Mouse (Mus musculus) neural tube, embryonic 14.5 days (tissue): ENCODE measurements around the gene F2rl3. TPM values are rescaled to one million over a fixed set of nuclear protein-coding genes. Genes with fewer than 3 reads are reported as not detected.

ENCODE experiments used
- ATAC-seq: fragments of 200-750 bp; cut with Nextera tagmentation; 2 replicates; pipeline ENCODE4 v1.8.0; 2017; ENCODE audit warnings: low read depth, mild to moderate bottlenecking, moderate TSS enrichment, moderate library complexity
- H3K27ac ChIP-seq: fragments of 300-500 bp; sonication (generic); 2 replicates; pipeline ENCODE4 v1.5.1; 2014; ENCODE audit warnings: low read depth, mild to moderate bottlenecking, control low read depth, low read length, moderate library complexity, mixed read lengths
- H3K27me3 ChIP-seq: fragments of 300-500 bp; sonication (generic); 2 replicates; pipeline ENCODE4 v1.6.1; 2014; ENCODE audit warnings: low read length; ENCODE audit not compliant: control insufficient read depth, insufficient read depth
- H3K36me3 ChIP-seq: fragments of 300-500 bp; sonication (generic); 2 replicates; pipeline ENCODE4 v1.6.1; 2014; ENCODE audit warnings: low read length, mixed read lengths; ENCODE audit not compliant: control insufficient read depth, insufficient read depth
- H3K4me1 ChIP-seq: fragments of 300-500 bp; sonication (generic); 2 replicates; pipeline ENCODE4 v1.6.1; 2014; ENCODE audit warnings: low read length; ENCODE audit not compliant: control insufficient read depth, insufficient read depth
- H3K4me2 ChIP-seq: fragments of 300-500 bp; sonication (generic); 2 replicates; pipeline ENCODE4 v1.6.1; 2014; ENCODE audit warnings: mild to moderate bottlenecking, low read depth, low read length, control low read depth
- H3K4me3 ChIP-seq: fragments of 300-500 bp; sonication (generic); 2 replicates; pipeline ENCODE4 v1.5.1; 2014; ENCODE audit warnings: low read depth, low read length, control low read depth, mixed read lengths
- H3K9ac ChIP-seq: fragments of 300-500 bp; sonication (generic); replicated peaks from 2 replicates; pipeline ENCODE4 v1.6.1; 2014; ENCODE audit warnings: low read depth, mild to moderate bottlenecking, control low read depth, low read length, mixed read lengths
- H3K9me3 ChIP-seq: fragments of 300-500 bp; sonication (generic); 2 replicates; pipeline ENCODE4 v1.6.1; 2016; ENCODE audit warnings: low read length; ENCODE audit not compliant: control insufficient read depth
- WGBS: fragments of 180-500 bp; shearing (Covaris S2); extraction: QIAGEN DNeasy Blood & Tissue Kit; methylation state at CpG from one replicate; pipeline ENCODE4 v1.1.7; 2014; 5-methylcytosine and 5-hydroxymethylcytosine counted together
- polyA plus RNA-seq: library from polyadenylated mRNA; unstranded; fragments of >200 nt; fragmentation: Nextera tagmentation; extraction: Ambion mirVana; gene quantifications from 2 replicates; pipeline ENCODE4 v1.2.1, GENCODE M21; 2014

The F2rl3 gene
- polyA plus RNA-seq, 1 experiment from 2014 or later: 0.33 TPM

- WGBS: 90% methylated on average over 15 of the region's 15 CpGs
- ATAC-seq: no peak
- peaks cover 41% of the 10 kb centered on the region for H3K36me3 ChIP-seq
Measured at GRCm38 (mm10) chr8:72757426-72758195, 4.1 kb upstream of the F2rl3 start.

GRCm38 (mm10) chr8:72758310-72758709 is 3.4 kb upstream of the F2rl3 start:
- Histone ChIP-seq H3K9ac (no peak overlapping the region), H3K36me3 (peaks cover 35% of the 10 kb centered on the region), H3K4me2 (no peak overlapping the region), H3K4me3 (no peak overlapping the region), H3K9me3 (no peaks in the 10 kb centered on the region), H3K27me3 (no peaks in the 10 kb centered on the region), H3K27ac (no peak overlapping the region), H3K4me1 (no peaks in the 10 kb centered on the region)
- no peak for ATAC-seq

More at GRCm38 (mm10) chr8:72757426-72758195, 4.1 kb upstream of the F2rl3 start:
- no peaks in the 10 kb centered on the region for H3K4me1 ChIP-seq
- no peak overlapping the region for H3K9ac ChIP-seq
- no peaks in the 10 kb centered on the region for H3K27me3 ChIP-seq
- no peak overlapping the region for H3K4me2 ChIP-seq
- H3K9me3 ChIP-seq: no peaks in the 10 kb centered on the region
- no peak overlapping the region for H3K27ac ChIP-seq
- no peak overlapping the region for H3K4me3 ChIP-seq

- Histone ChIP-seq H3K4me1 (no peaks in the 10 kb centered on the region), H3K4me2 (no peak overlapping the region), H3K27ac (no peak overlapping the region), H3K4me3 (no peak overlapping the region), H3K9ac (no peak overlapping the region), H3K36me3 (peaks cover 24% of the 10 kb centered on the region), H3K9me3 (no peaks in the 10 kb centered on the region), H3K27me3 (no peaks in the 10 kb centered on the region)
- WGBS: 87% methylated on average over 3 of the region's 3 CpGs
- no peak for ATAC-seq
Measured at GRCm38 (mm10) chr8:72760216-72760615, 1.5 kb upstream of the F2rl3 start.

GRCm38 (mm10) chr8:72762306-72762705 is 626 bp downstream of the F2rl3 start:
- H3K27me3 ChIP-seq: no peaks in the 10 kb centered on the region
- peaks cover 7% of the 10 kb centered on the region for H3K36me3 ChIP-seq
- H3K9ac ChIP-seq: no peak overlapping the region
- 91% methylated on average over 12 of the region's 12 CpGs for WGBS
- no peak for ATAC-seq
- no peak overlapping the region for H3K4me2 ChIP-seq
- H3K4me1 ChIP-seq: no peaks in the 10 kb centered on the region
- H3K27ac ChIP-seq: no peak overlapping the region
- H3K4me3 ChIP-seq: no peak overlapping the region
- H3K9me3 ChIP-seq: no peaks in the 10 kb centered on the region

GRCm38 (mm10) chr8:72765696-72766095 is 4.0 kb downstream of the F2rl3 start:
- H3K4me3 ChIP-seq: no peak overlapping the region
- H3K27ac ChIP-seq: no peak overlapping the region
- no peaks in the 10 kb centered on the region for H3K27me3 ChIP-seq
- no peaks in the 10 kb centered on the region for H3K9me3 ChIP-seq
- WGBS: 78% methylated on average over 4 of the region's 4 CpGs
- no peaks in the 10 kb centered on the region for H3K4me1 ChIP-seq
- H3K36me3 ChIP-seq: no peaks in the 10 kb centered on the region
- ATAC-seq: no peak
- H3K4me2 ChIP-seq: no peak overlapping the region
- H3K9ac ChIP-seq: no peak overlapping the region

GRCm38 (mm10) chr8:72766777-72767176 is 5.1 kb downstream of the F2rl3 start:
- ATAC-seq: no peak
- Histone ChIP-seq H3K27ac (no peak overlapping the region), H3K36me3 (no peaks in the 10 kb centered on the region), H3K4me2 (no peak overlapping the region), H3K9me3 (no peaks in the 10 kb centered on the region), H3K4me3 (no peak overlapping the region), H3K9ac (no peak overlapping the region), H3K4me1 (no peaks in the 10 kb centered on the region), H3K27me3 (no peaks in the 10 kb centered on the region)
- 26% methylated on average over 7 of the region's 7 CpGs for WGBS

GRCm38 (mm10) chr8:72777797-72778196 is 16.1 kb downstream of the F2rl3 start:
- H3K27me3 ChIP-seq: no peaks in the 10 kb centered on the region
- ATAC-seq: no peak
- no peaks in the 10 kb centered on the region for H3K9me3 ChIP-seq
- no peak overlapping the region for H3K27ac ChIP-seq
- no peak overlapping the region for H3K4me3 ChIP-seq
- WGBS: 89% methylated on average over 1 of the region's 1 CpGs
- no peaks in the 10 kb centered on the region for H3K36me3 ChIP-seq
- H3K4me1 ChIP-seq: no peaks in the 10 kb centered on the region
- no peak overlapping the region for H3K4me2 ChIP-seq
- H3K9ac ChIP-seq: no peak overlapping the region

- 95% methylated on average over 4 of the region's 4 CpGs for WGBS
- H3K36me3 ChIP-seq: no peaks in the 10 kb centered on the region
- no peak overlapping the region for H3K9ac ChIP-seq
- no peaks in the 10 kb centered on the region for H3K9me3 ChIP-seq
- no peak overlapping the region for H3K27ac ChIP-seq
- no peak for ATAC-seq
- H3K4me3 ChIP-seq: no peak overlapping the region
- H3K4me1 ChIP-seq: no peaks in the 10 kb centered on the region
- H3K4me2 ChIP-seq: no peak overlapping the region
- H3K27me3 ChIP-seq: no peaks in the 10 kb centered on the region
Measured at GRCm38 (mm10) chr8:72780644-72781043, 19.0 kb downstream of the F2rl3 start.

GRCm38 (mm10) chr8:72801583-72801982 is 39.9 kb downstream of the F2rl3 start:
- Histone ChIP-seq H3K4me3 (no peak overlapping the region), H3K27me3 (no peaks in the 10 kb centered on the region), H3K36me3 (no peaks in the 10 kb centered on the region), H3K9ac (no peak overlapping the region), H3K9me3 (no peaks in the 10 kb centered on the region), H3K4me2 (no peak overlapping the region), H3K4me1 (no peaks in the 10 kb centered on the region), H3K27ac (no peak overlapping the region)
- 85% methylated on average over 2 of the region's 2 CpGs for WGBS
- no peak for ATAC-seq
